In the genomic region with DNA sequence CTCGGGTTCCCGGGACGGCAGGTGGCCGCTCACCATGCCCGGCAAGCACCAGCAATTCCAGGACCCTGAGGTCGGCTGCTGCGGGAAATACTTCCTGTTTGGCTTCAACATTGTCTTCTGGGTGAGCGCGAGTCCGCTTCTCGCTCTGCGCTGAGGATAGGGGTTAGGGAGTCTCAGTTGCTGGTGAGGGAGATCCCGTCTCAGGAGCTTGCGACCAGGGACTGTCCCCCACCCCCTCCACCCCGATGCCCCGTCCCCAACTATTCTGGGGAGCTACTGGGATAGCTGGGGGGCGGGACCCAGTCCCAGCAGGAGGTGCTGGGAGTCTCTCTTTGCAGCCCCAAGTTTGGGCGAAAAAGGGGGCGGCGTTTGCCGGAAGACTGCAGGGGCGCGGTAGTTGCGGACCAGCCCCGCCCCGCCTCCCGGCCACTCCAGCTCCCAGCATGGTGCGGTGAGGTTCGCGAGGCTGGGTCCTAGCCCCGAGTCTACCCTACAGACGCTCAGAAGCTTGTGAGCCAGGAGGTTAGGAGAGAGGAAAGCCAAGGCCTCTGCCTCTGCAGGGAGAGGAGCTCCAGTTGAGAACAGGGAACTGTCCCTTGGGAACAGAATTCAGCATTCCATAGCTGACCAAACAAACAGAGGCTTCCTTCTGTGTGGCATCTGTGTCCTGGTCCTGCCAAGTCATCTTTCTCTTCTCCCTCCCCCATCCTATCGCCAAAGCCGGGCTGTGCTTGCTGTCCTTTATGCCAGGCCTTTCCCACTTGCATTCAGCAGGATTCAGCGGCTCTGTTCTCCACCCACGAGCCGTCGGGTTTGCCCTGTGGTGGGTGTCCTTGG, we compare ENCODE assay signal across 8 mouse cellular contexts. TPM values are rescaled to one million over a fixed set of nuclear protein-coding genes. Genes with fewer than 3 reads are reported as not detected.
DNase-seq lines count a peak whose midpoint lies in the region; ATAC-seq lines count a peak whose summit lies in the region.

No protein-coding gene starts in this region.

- no peaks in the 10 kb centered on the region for H3K36me3 ChIP-seq in liver, embryonic 15.5 days (replicated peaks)

- peak; percentile 10; the same call in 1 of the 2 replicates for ATAC-seq in liver, embryonic 15.5 days (ENCODE audit: insufficient read depth)

- WGBS in liver, embryonic 15.5 days (ENCODE audit: insufficient replicate concordance) = 2% methylated on average over 38 of the region's 38 CpGs

- DNase-seq in 3T3-L1 (ENCODE audit: low read depth, low spot score) = peak; percentile 85
- peak; percentile 82 for DNase-seq in Muller cell, postnatal 12 days (ENCODE audit: inconsistent ontology term)
- DNase-seq in cerebellum, postnatal 36 days = peak; percentile 74 to 76
- peak; percentile 62 to 64 for DNase-seq in heart, adult 18-20 months
- DNase-seq in kidney, adult 11 months = peak; percentile 35
- DNase-seq in neural tube, embryonic 10.5 days (ENCODE audit: extremely low spot score, low spot score) = peak; percentile 57
- no peak for DNase-seq in c-Kit-positive CD71-positive TER-119-positive erythroid progenitor cells, embryonic 14.5 days (ENCODE audit: low spot score)

- 0 out of 2 replicates have a peak overlapping the region, but pooled peaks have one; percentile 15 for H3K9ac ChIP-seq in liver, embryonic 15.5 days

- H3K4me3 ChIP-seq in liver, embryonic 15.5 days (replicated peaks) = peak overlapping the region; percentile 51

- peak overlapping the region; percentile 77 for H3K4me2 ChIP-seq in liver, embryonic 15.5 days

- peaks cover 12% of the 10 kb centered on the region for H3K4me1 ChIP-seq in liver, embryonic 15.5 days (replicated peaks)

- H3K9me3 ChIP-seq in liver, embryonic 15.5 days (replicated peaks) = no peaks in the 10 kb centered on the region

- H3K27ac ChIP-seq in liver, embryonic 15.5 days (replicated peaks) = no peak overlapping the region

- H3K27me3 ChIP-seq in liver, embryonic 15.5 days = peaks cover 53% of the 10 kb centered on the region

RNA-seq across cellular contexts. Expression of a gene that starts 0.6 kb away (rescaled TPM):
- 10 to 100 TPM; 17.7 to 22.0 TPM for total RNA-seq in heart, adult 18-20 months (2021)
- 1.0 and 1.8 TPM in 2 replicates for polyA plus RNA-seq in liver, embryonic 15.5 days (2015; fragmentation: Nextera tagmentation; extraction: Ambion mirVana)

RNA-seq across cellular contexts. Expression of a gene that starts 6.0 kb away (rescaled TPM):
- total RNA-seq in heart, adult 18-20 months (2021) = not detected
- not detected in 2 replicates for polyA plus RNA-seq in liver, embryonic 15.5 days (2015; fragmentation: Nextera tagmentation; extraction: Ambion mirVana)

RNA-seq across cellular contexts. Expression of a gene that starts 23.4 kb away (rescaled TPM):
- total RNA-seq in heart, adult 18-20 months (2021) = not detected
- not detected in 2 replicates for polyA plus RNA-seq in liver, embryonic 15.5 days (2015; fragmentation: Nextera tagmentation; extraction: Ambion mirVana)

RNA-seq across cellular contexts. Expression of a gene that starts 40.1 kb away (rescaled TPM):
- total RNA-seq in heart, adult 18-20 months (2021) = not detected
- 0.02 and 0.05 TPM in 2 replicates for polyA plus RNA-seq in liver, embryonic 15.5 days (2015; fragmentation: Nextera tagmentation; extraction: Ambion mirVana)
